Mouse (Mus musculus): Measurements from ENCODE around the gene Mum1. TPM values are rescaled to one million over a fixed set of nuclear protein-coding genes. Genes with fewer than 3 reads are reported as not detected.
"Not testable (repeated sequence)": the region's sequence is repeated elsewhere in the genome, so short reads cannot be mapped to it uniquely, and the experiment has no call there.

Gene Mum1
- polyA plus RNA-seq, 1 experiment from 2014 or later: 40.1 TPM

GRCm38 (mm10) chr10:80242607-80243006, 16.4 kb downstream of the Mum1 start:
- WGBS: 39% methylated on average over 3 of the region's 3 CpGs
- H3K9ac ChIP-seq (ENCODE audit: low read length): no peak overlapping the region
- H3K4me1 ChIP-seq (ENCODE audit: control insufficient read depth, insufficient read depth, low read length): peaks cover 18% of the 10 kb centered on the region
- H3K27ac ChIP-seq (ENCODE audit: low read length): peak overlapping the region; percentile 77
- no peaks in the 10 kb centered on the region for H3K27me3 ChIP-seq (ENCODE audit: control insufficient read depth, insufficient read depth, low read length)
- ATAC-seq (replicated peaks; ENCODE audit: extremely low read depth, insufficient read depth, low FRiP score): peak; percentile 13; the same call in 1 of the 2 replicates
- H3K4me2 ChIP-seq (ENCODE audit: low read depth, low read length): no peak overlapping the region
- H3K4me3 ChIP-seq (ENCODE audit: low read length): no peak overlapping the region
- H3K36me3 ChIP-seq (ENCODE audit: control insufficient read depth, insufficient read depth): peaks cover 56% of the 10 kb centered on the region
- no peaks in the 10 kb centered on the region for H3K9me3 ChIP-seq (replicated peaks; ENCODE audit: control insufficient read depth, low read length)

GRCm38 (mm10) chr10:80244791-80245399, 18.7 kb downstream of the Mum1 start:
- ATAC-seq (replicated peaks; ENCODE audit: extremely low read depth, insufficient read depth, low FRiP score): no peak
- no peaks in the 10 kb centered on the region for H3K27me3 ChIP-seq (ENCODE audit: control insufficient read depth, insufficient read depth, low read length)
- no peak overlapping the region for H3K9ac ChIP-seq (ENCODE audit: low read length)
- no peaks in the 10 kb centered on the region for H3K9me3 ChIP-seq (replicated peaks; ENCODE audit: control insufficient read depth, low read length)
- H3K36me3 ChIP-seq (ENCODE audit: control insufficient read depth, insufficient read depth): peaks cover 39% of the 10 kb centered on the region
- H3K27ac ChIP-seq (ENCODE audit: low read length): no peak overlapping the region
- peaks cover 22% of the 10 kb centered on the region for H3K4me1 ChIP-seq (ENCODE audit: control insufficient read depth, insufficient read depth, low read length)
- H3K4me2 ChIP-seq (ENCODE audit: low read depth, low read length): no peak overlapping the region
- H3K4me3 ChIP-seq (ENCODE audit: low read length): no peak overlapping the region
- 42% methylated on average over 5 of the region's 5 CpGs for WGBS

- ATAC-seq (replicated peaks; ENCODE audit: extremely low read depth, insufficient read depth, low FRiP score): no peak
- WGBS: 3% methylated on average over 4 of the region's 4 CpGs
These were observed 19.4 kb downstream of the Mum1 start for GRCm38 (mm10) chr10:80245600-80245999.

GRCm38 (mm10) chr10:80247849-80248248, 21.6 kb downstream of the Mum1 start:
- ATAC-seq (replicated peaks; ENCODE audit: extremely low read depth, insufficient read depth, low FRiP score): no peak
- H3K4me3 ChIP-seq (ENCODE audit: low read length): no peak overlapping the region
- no peak overlapping the region for H3K9ac ChIP-seq (ENCODE audit: low read length)
- H3K27me3 ChIP-seq (ENCODE audit: control insufficient read depth, insufficient read depth, low read length): no peaks in the 10 kb centered on the region
- no peak overlapping the region for H3K4me2 ChIP-seq (ENCODE audit: low read depth, low read length)
- peaks cover 28% of the 10 kb centered on the region for H3K4me1 ChIP-seq (ENCODE audit: control insufficient read depth, insufficient read depth, low read length)
- 44% methylated on average over 6 of the region's 6 CpGs for WGBS
- no peak overlapping the region for H3K27ac ChIP-seq (ENCODE audit: low read length)
- peaks cover 19% of the 10 kb centered on the region for H3K36me3 ChIP-seq (ENCODE audit: control insufficient read depth, insufficient read depth)
- H3K9me3 ChIP-seq (replicated peaks; ENCODE audit: control insufficient read depth, low read length): no peaks in the 10 kb centered on the region

More at GRCm38 (mm10) chr10:80245600-80245999, 19.4 kb downstream of the Mum1 start:
- no peaks in the 10 kb centered on the region for H3K9me3 ChIP-seq (replicated peaks; ENCODE audit: control insufficient read depth, low read length)
- H3K4me2 ChIP-seq (ENCODE audit: low read depth, low read length): no peak overlapping the region
- peak overlapping the region; percentile 49 for H3K9ac ChIP-seq (ENCODE audit: low read length)
- no peak overlapping the region for H3K27ac ChIP-seq (ENCODE audit: low read length)
- H3K4me1 ChIP-seq (ENCODE audit: control insufficient read depth, insufficient read depth, low read length): peaks cover 29% of the 10 kb centered on the region
- H3K4me3 ChIP-seq (ENCODE audit: low read length): no peak overlapping the region
- H3K27me3 ChIP-seq (ENCODE audit: control insufficient read depth, insufficient read depth, low read length): no peaks in the 10 kb centered on the region
- peaks cover 35% of the 10 kb centered on the region for H3K36me3 ChIP-seq (ENCODE audit: control insufficient read depth, insufficient read depth)

GRCm38 (mm10) chr10:80248437-80248836, 22.2 kb downstream of the Mum1 start:
- ATAC-seq (replicated peaks; ENCODE audit: extremely low read depth, insufficient read depth, low FRiP score); H3K27ac ChIP-seq (ENCODE audit: low read length); H3K27me3 ChIP-seq (ENCODE audit: control insufficient read depth, insufficient read depth, low read length); H3K9me3 ChIP-seq (replicated peaks; ENCODE audit: control insufficient read depth, low read length); H3K9ac ChIP-seq (ENCODE audit: low read length): not testable (repeated sequence)
- Histone ChIP-seq H3K4me2 (ENCODE audit: low read depth, low read length) (peak overlapping the region; percentile 92), H3K36me3 (ENCODE audit: control insufficient read depth, insufficient read depth) (peaks cover 13% of the 10 kb centered on the region), H3K4me1 (ENCODE audit: control insufficient read depth, insufficient read depth, low read length) (peaks cover 25% of the 10 kb centered on the region), H3K4me3 (ENCODE audit: low read length) (peak overlapping the region; percentile 75)
- 33% methylated on average over 3 of the region's 3 CpGs for WGBS

- peak within 1 kb of the TSS; percentile 96 for H3K27ac ChIP-seq (ENCODE audit: low read length)
- H3K36me3 ChIP-seq (ENCODE audit: control insufficient read depth, insufficient read depth): peaks cover 11% of the 10 kb centered on the region
- peak within 1 kb of the TSS; percentile 75 for H3K4me3 ChIP-seq (ENCODE audit: low read length)
- peaks cover 25% of the 10 kb centered on the region for H3K4me1 ChIP-seq (ENCODE audit: control insufficient read depth, insufficient read depth, low read length)
- peak within 1 kb of the TSS; percentile 90 for H3K9ac ChIP-seq (ENCODE audit: low read length)
- peak within 1 kb of the TSS; percentile 92 for H3K4me2 ChIP-seq (ENCODE audit: low read depth, low read length)
- no peaks in the 10 kb centered on the region for H3K9me3 ChIP-seq (replicated peaks; ENCODE audit: control insufficient read depth, low read length)
- no peaks in the 10 kb centered on the region for H3K27me3 ChIP-seq (ENCODE audit: control insufficient read depth, insufficient read depth, low read length)
- under 1% methylated on average over 53 of the region's 53 CpGs for WGBS
- ATAC-seq (replicated peaks; ENCODE audit: extremely low read depth, insufficient read depth, low FRiP score): peak; percentile 89
These were observed 22.9 kb downstream of the Mum1 start, which contains the start of gene Ndufs7 for GRCm38 (mm10) chr10:80248971-80249640. TSS of gene Ndufs7 (plus strand) at chr10:80249121.

- 22% methylated on average over 2 of the region's 2 CpGs for WGBS
- ATAC-seq (replicated peaks; ENCODE audit: extremely low read depth, insufficient read depth, low FRiP score): no peak
- Histone ChIP-seq H3K27ac (ENCODE audit: low read length) (peak overlapping the region; percentile 96), H3K36me3 (ENCODE audit: control insufficient read depth, insufficient read depth) (peaks cover 14% of the 10 kb centered on the region), H3K27me3 (ENCODE audit: control insufficient read depth, insufficient read depth, low read length) (no peaks in the 10 kb centered on the region), H3K9me3 (replicated peaks; ENCODE audit: control insufficient read depth, low read length) (no peaks in the 10 kb centered on the region), H3K4me1 (ENCODE audit: control insufficient read depth, insufficient read depth, low read length) (peaks cover 25% of the 10 kb centered on the region), H3K4me3 (ENCODE audit: low read length) (peak overlapping the region; percentile 75), H3K9ac (ENCODE audit: low read length) (peak overlapping the region; percentile 90), H3K4me2 (ENCODE audit: low read depth, low read length) (peak overlapping the region; percentile 92)
These were observed 23.8 kb downstream of the Mum1 start for GRCm38 (mm10) chr10:80250059-80250458.

GRCm38 (mm10) chr10:80250573-80250972, 24.3 kb downstream of the Mum1 start:
- Histone ChIP-seq H3K9ac (ENCODE audit: low read length) (peak overlapping the region; percentile 90), H3K36me3 (ENCODE audit: control insufficient read depth, insufficient read depth) (peaks cover 19% of the 10 kb centered on the region), H3K4me3 (ENCODE audit: low read length) (peak overlapping the region; percentile 75), H3K4me1 (ENCODE audit: control insufficient read depth, insufficient read depth, low read length) (peaks cover 23% of the 10 kb centered on the region), H3K9me3 (replicated peaks; ENCODE audit: control insufficient read depth, low read length) (no peaks in the 10 kb centered on the region), H3K4me2 (ENCODE audit: low read depth, low read length) (peak overlapping the region; percentile 92), H3K27me3 (ENCODE audit: control insufficient read depth, insufficient read depth, low read length) (no peaks in the 10 kb centered on the region), H3K27ac (ENCODE audit: low read length) (no peak overlapping the region; the same call in 1 of the 2 replicates)
- ATAC-seq (replicated peaks; ENCODE audit: extremely low read depth, insufficient read depth, low FRiP score): no peak
- WGBS: 77% methylated on average over 4 of the region's 4 CpGs

GRCm38 (mm10) chr10:80252011-80252410, 25.8 kb downstream of the Mum1 start:
- H3K36me3 ChIP-seq (ENCODE audit: control insufficient read depth, insufficient read depth): peaks cover 32% of the 10 kb centered on the region
- no peak overlapping the region for H3K4me2 ChIP-seq (ENCODE audit: low read depth, low read length)
- H3K9ac ChIP-seq (ENCODE audit: low read length): no peak overlapping the region; the same call in 1 of the 2 replicates
- H3K27ac ChIP-seq (ENCODE audit: low read length): no peak overlapping the region
- H3K4me3 ChIP-seq (ENCODE audit: low read length): no peak overlapping the region
- H3K4me1 ChIP-seq (ENCODE audit: control insufficient read depth, insufficient read depth, low read length): peaks cover 27% of the 10 kb centered on the region
- H3K27me3 ChIP-seq (ENCODE audit: control insufficient read depth, insufficient read depth, low read length): no peaks in the 10 kb centered on the region
- H3K9me3 ChIP-seq (replicated peaks; ENCODE audit: control insufficient read depth, low read length): no peaks in the 10 kb centered on the region
- no peak for ATAC-seq (replicated peaks; ENCODE audit: extremely low read depth, insufficient read depth, low FRiP score)

Measured in heart, embryonic 16.5 days (tissue).